Mouse (Mus musculus): ENCODE measurements around the gene Galns. TPM values are rescaled to one million over a fixed set of nuclear protein-coding genes. Genes with fewer than 3 reads are reported as not detected.

The Galns gene
- polyA plus RNA-seq, 1 experiment, result 20.4 TPM

DNA sequence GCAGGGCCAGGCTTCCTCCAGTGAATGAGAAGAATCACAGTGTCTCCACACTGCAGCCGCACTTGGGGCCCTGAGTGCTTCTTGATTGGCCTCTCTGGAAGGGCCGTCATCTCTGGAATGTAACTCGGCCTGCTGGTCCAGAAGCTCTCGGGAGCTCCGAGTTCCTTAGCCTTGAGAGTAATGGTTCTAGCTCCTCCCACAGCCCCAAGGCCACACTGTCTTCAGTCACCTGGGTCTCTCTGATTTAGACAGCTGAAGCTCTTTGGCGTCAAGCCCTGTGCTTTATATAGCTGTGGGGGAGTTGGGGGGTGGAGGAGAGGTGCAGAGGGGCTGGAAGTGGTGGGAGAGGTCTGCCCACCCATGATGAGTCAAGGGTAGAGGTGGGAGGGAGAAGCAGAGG lies 74.2 kb downstream of the Galns start:
- H3K27me3 ChIP-seq (ENCODE audit: control insufficient read depth, insufficient read depth, low read length), result no peaks in the 10 kb centered on the region
- H3K27ac ChIP-seq (ENCODE audit: insufficient read depth, low read depth, low read length), result peak overlapping the region; percentile 52; the same call in 1 of the 2 replicates
- H3K4me1 ChIP-seq (ENCODE audit: control insufficient read depth, insufficient read depth, insufficient read length, low read length), result peaks cover 3% of the 10 kb centered on the region; the same call in 1 of the 2 replicates
- no peak for TF ChIP-seq POLR2A (IDR thresholded peaks at IDR 0.05; ENCODE audit: low read depth, low read length)
- TF ChIP-seq CTCF (IDR thresholded peaks at IDR 0.05; ENCODE audit: extremely low read depth, insufficient read length, insufficient replicate concordance, low read depth, low read length), result no peak
- no peak overlapping the region for H3K4me3 ChIP-seq (ENCODE audit: low read depth, low read length)
- no peaks in the 10 kb centered on the region for H3K36me3 ChIP-seq (ENCODE audit: control insufficient read depth, insufficient read depth, low read length)
- 26% methylated on average over 6 of the region's 6 CpGs for WGBS

DNA sequence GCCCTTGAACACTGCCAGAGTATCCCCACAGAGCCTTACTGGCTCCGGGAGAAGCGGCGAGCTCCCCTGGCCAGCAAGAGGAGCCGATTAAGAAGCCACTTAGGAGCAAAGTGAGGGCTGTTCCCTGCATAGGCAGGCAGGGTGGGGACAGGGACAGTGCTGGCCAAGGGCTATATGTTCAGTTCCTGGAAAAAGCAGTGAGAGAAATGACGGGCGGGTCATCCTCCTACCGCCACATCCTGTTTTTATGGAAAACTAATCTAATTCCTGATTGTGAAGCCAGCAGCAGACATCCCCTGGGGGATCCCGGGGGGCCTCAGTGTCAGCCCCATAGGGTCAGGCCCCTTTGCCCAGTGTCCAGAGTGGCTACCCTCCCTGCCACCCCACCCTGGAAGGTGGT lies 80.0 kb downstream of the Galns start:
- no peak overlapping the region for H3K27ac ChIP-seq (ENCODE audit: insufficient read depth, low read depth, low read length)
- TF ChIP-seq CTCF (IDR thresholded peaks at IDR 0.05; ENCODE audit: extremely low read depth, insufficient read length, insufficient replicate concordance, low read depth, low read length), result no peak
- no peak for TF ChIP-seq POLR2A (IDR thresholded peaks at IDR 0.05; ENCODE audit: low read depth, low read length)
- no peaks in the 10 kb centered on the region for H3K4me1 ChIP-seq (ENCODE audit: control insufficient read depth, insufficient read depth, insufficient read length, low read length)
- H3K36me3 ChIP-seq (ENCODE audit: control insufficient read depth, insufficient read depth, low read length), result no peaks in the 10 kb centered on the region
- WGBS, result 86% methylated on average over 8 of the region's 8 CpGs
- H3K27me3 ChIP-seq (ENCODE audit: control insufficient read depth, insufficient read depth, low read length), result no peaks in the 10 kb centered on the region
- H3K4me3 ChIP-seq (ENCODE audit: low read depth, low read length), result no peak overlapping the region

DNA sequence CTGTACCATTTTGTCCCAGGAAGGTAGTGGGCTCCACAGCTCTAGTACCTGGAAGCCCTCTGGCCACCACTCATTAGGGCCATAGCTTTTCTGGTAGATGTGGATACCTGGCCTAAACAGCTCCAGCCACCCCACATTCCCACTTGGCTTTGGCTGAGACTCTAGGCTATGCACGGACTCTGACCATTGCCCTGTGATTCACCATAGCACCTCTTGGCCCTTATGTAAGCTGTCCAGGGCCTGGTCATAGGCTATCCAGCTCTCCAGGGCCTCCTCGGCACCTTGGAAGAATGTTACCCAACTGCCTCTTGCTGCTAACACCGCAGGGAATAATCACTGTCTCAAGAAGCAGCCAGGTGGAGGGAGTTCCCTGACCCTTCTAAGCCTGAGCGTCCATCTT lies 82.1 kb downstream of the Galns start:
- no peak for TF ChIP-seq POLR2A (IDR thresholded peaks at IDR 0.05; ENCODE audit: low read depth, low read length)
- no peak for TF ChIP-seq CTCF (IDR thresholded peaks at IDR 0.05; ENCODE audit: extremely low read depth, insufficient read length, insufficient replicate concordance, low read depth, low read length)
- Histone ChIP-seq H3K4me3 (ENCODE audit: low read depth, low read length) (no peak overlapping the region), H3K27me3 (ENCODE audit: control insufficient read depth, insufficient read depth, low read length) (no peaks in the 10 kb centered on the region), H3K36me3 (ENCODE audit: control insufficient read depth, insufficient read depth, low read length) (no peaks in the 10 kb centered on the region), H3K27ac (ENCODE audit: insufficient read depth, low read depth, low read length) (no peak overlapping the region), H3K4me1 (ENCODE audit: control insufficient read depth, insufficient read depth, insufficient read length, low read length) (peaks cover 2% of the 10 kb centered on the region; the same call in 1 of the 2 replicates)
- 74% methylated on average over 4 of the region's 4 CpGs for WGBS

Other genes with a start within 250 kb of the Galns start
- gene Zc3h18, start 234.9 kb downstream of the Galns start, polyA plus RNA-seq (2012; rRNA removed), result 13.6 and 23.3 TPM in 2 replicates
- gene Il17c, start 189.4 kb downstream of the Galns start, polyA plus RNA-seq (2012; rRNA removed), result 0.30 and 0.81 TPM in 2 replicates
- 127 and 242 TPM in 2 replicates for gene Cyba, start 178.5 kb downstream of the Galns start, polyA plus RNA-seq (2012; rRNA removed)
- 18.8 and 30.5 TPM in 2 replicates for gene Mvd, start 168.0 kb downstream of the Galns start, polyA plus RNA-seq (2012; rRNA removed)
- gene Snai3, start 150.7 kb downstream of the Galns start, polyA plus RNA-seq (2012; rRNA removed), result 2.2 and 3.4 TPM in 2 replicates
- gene Rnf166, start 135.4 kb downstream of the Galns start, polyA plus RNA-seq (2012; rRNA removed), result 35.7 and 44.9 TPM in 2 replicates
- 20.9 and 31.8 TPM in 2 replicates for gene Ctu2, start 135.3 kb downstream of the Galns start, polyA plus RNA-seq (2012; rRNA removed)
- gene Piezo1, start 60.1 kb downstream of the Galns start, polyA plus RNA-seq (2012; rRNA removed), result 29.5 and 36.4 TPM in 2 replicates
- 26.8 and 64.8 TPM in 2 replicates for gene Cdt1, start 43.4 kb downstream of the Galns start, polyA plus RNA-seq (2012; rRNA removed)
- 327 and 537 TPM in 2 replicates for gene Aprt, start 34.6 kb downstream of the Galns start, polyA plus RNA-seq (2012; rRNA removed)
- 59.9 and 161 TPM in 2 replicates for gene Trappc2l, start 177 bp upstream of the Galns start, polyA plus RNA-seq (2012; rRNA removed)
- not detected in 2 replicates for gene Pabpn1l, start 11.3 kb upstream of the Galns start, polyA plus RNA-seq (2012; rRNA removed)
- 12.4 and 14.8 TPM in 2 replicates for gene Cbfa2t3, start 87.6 kb upstream of the Galns start, polyA plus RNA-seq (2012; rRNA removed)
- 15.0 and 34.1 TPM in 2 replicates for gene Acsf3, start 164.0 kb upstream of the Galns start, polyA plus RNA-seq (2012; rRNA removed)
- gene Cdh15, start 236.5 kb upstream of the Galns start, polyA plus RNA-seq (2012; rRNA removed), result not detected in 2 replicates